Mouse (Mus musculus) stomach, postnatal 0 days (tissue): ENCODE measurements around the gene Clec16a.

ENCODE experiments used
- CTCF ChIP-seq: IDR thresholded peaks from 2 replicates; pipeline ENCODE4 v1.5.1; 2016; ENCODE audit warnings: antibody characterized with exemption, low read depth, mild to moderate bottlenecking, moderate library complexity
- EP300 ChIP-seq: optimal IDR thresholded peaks from 2 replicates; pipeline ENCODE3; 2016; ENCODE audit warnings: antibody characterized with exemption

- TF ChIP-seq CTCF (no peak), EP300 (no peak)
Measured at GRCm38 (mm10) chr16:10774726-10775125, 229.6 kb downstream of the Clec16a start.
